Mouse (Mus musculus) CH12.LX (cell line): ENCODE measurements around the gene Dhx40. TPM values are rescaled to one million over a fixed set of nuclear protein-coding genes. Genes with fewer than 3 reads are reported as not detected.

ENCODE experiments used
- DNase-seq: peaks from one replicate; pipeline ENCODE4 v3.0.0-alpha.2; 2013; ENCODE audit errors: extremely low read depth
- H3K27ac ChIP-seq: 2 replicates; pipeline ENCODE4 v1.5.1; 2012; ENCODE audit warnings: low read depth, mild to moderate bottlenecking, control low read depth, moderate library complexity; ENCODE audit not compliant: insufficient read depth
- H3K27me3 ChIP-seq: replicated peaks from 2 replicates; pipeline ENCODE3; 2012; ENCODE audit warnings: inconsistent platforms
- H3K36me3 ChIP-seq, 2 experiments: replicated peaks in 1 of 2; 2 replicates each; pipeline versions ENCODE3 to v1.6.1; 2012; ENCODE audit warnings: inconsistent platforms in 1 of 2, low read length in 1 of 2, mild to moderate bottlenecking in 1 of 2, mixed read lengths in 1 of 2, moderate library complexity in 1 of 2; ENCODE audit not compliant: control insufficient read depth in 1 of 2, insufficient read depth in 1 of 2
- H3K4me1 ChIP-seq, 2 experiments: 2 replicates each; pipeline ENCODE4 v1.6.1; 2012; ENCODE audit warnings: inconsistent platforms in 1 of 2, moderate library complexity in 1 of 2; ENCODE audit not compliant: insufficient read depth in 2 of 2, control insufficient read depth in 1 of 2
- H3K4me2 ChIP-seq: 2 replicates; pipeline ENCODE4 v1.6.1; 2012; ENCODE audit warnings: low read depth, mild to moderate bottlenecking, control low read depth; ENCODE audit not compliant: poor library complexity, insufficient read depth, severe bottlenecking
- H3K4me3 ChIP-seq, 3 experiments: fragments of 150-350 bp in 1 of 3; sonication (generic) in 1 of 3; replicated peaks in 1 of 3; 2 replicates each; pipeline versions ENCODE3 to v1.5.1; 2011 to 2012; ENCODE audit warnings: low read depth in 2 of 3, low read length in 2 of 3, mild to moderate bottlenecking in 2 of 3, moderate library complexity in 2 of 3, control low read depth in 1 of 3, improper control_type of control experiment in 1 of 3, inconsistent platforms in 1 of 3, mixed read lengths in 1 of 3; ENCODE audit not compliant: poor library complexity in 1 of 3
- H3K79me2 ChIP-seq: replicated peaks from 2 replicates; pipeline ENCODE4 v1.6.1; 2012; ENCODE audit warnings: mild to moderate bottlenecking, moderate library complexity; ENCODE audit not compliant: control insufficient read depth, poor library complexity, insufficient read depth, severe bottlenecking; ENCODE audit errors: extremely low read depth
- H3K9ac ChIP-seq: 2 replicates; pipeline ENCODE4 v1.6.1; 2012; ENCODE audit warnings: low read depth, mild to moderate bottlenecking, control low read depth, moderate library complexity; ENCODE audit not compliant: insufficient read depth
- H3K9me3 ChIP-seq: replicated peaks from 2 replicates; pipeline ENCODE3; 2012; ENCODE audit warnings: low read length, inconsistent platforms, mixed read lengths
- BHLHE40 ChIP-seq: IDR thresholded peaks from 2 replicates; pipeline ENCODE4 v1.6.1; 2011; ENCODE audit warnings: mild to moderate bottlenecking, low read depth, low read length, improper control_type of control experiment
- CHD1 ChIP-seq: IDR thresholded peaks from 2 replicates; pipeline ENCODE4 v1.6.1; 2012; ENCODE audit warnings: low read depth, low read length, improper control_type of control experiment, inconsistent platforms
- CHD2 ChIP-seq: IDR thresholded peaks from 2 replicates; pipeline ENCODE4 v1.6.1; 2011; ENCODE audit warnings: low read length, improper control_type of control experiment
- CTCF ChIP-seq, 2 experiments: IDR thresholded peaks in 1 of 2; conservative IDR thresholded peaks in 1 of 2; 2 replicates each; pipeline ENCODE4 v1.5.1; 2011 to 2012; ENCODE audit warnings: low read depth in 2 of 2, low read length in 2 of 2, improper control_type of control experiment in 1 of 2, inconsistent platforms in 1 of 2, mild to moderate bottlenecking in 1 of 2, moderate library complexity in 1 of 2
- E2F4 ChIP-seq: IDR thresholded peaks from 2 replicates; pipeline ENCODE4 v1.6.1; 2011; ENCODE audit warnings: low read depth, low read length, improper control_type of control experiment; ENCODE audit not compliant: insufficient replicate concordance
- EP300 ChIP-seq: IDR thresholded peaks from 2 replicates; pipeline ENCODE4 v1.6.1; 2011; ENCODE audit warnings: low read length, improper control_type of control experiment
- JUN ChIP-seq: IDR thresholded peaks from 2 replicates; pipeline ENCODE4 v1.6.1; 2011; ENCODE audit warnings: low read depth, mild to moderate bottlenecking, low read length, improper control_type of control experiment, moderate library complexity; ENCODE audit not compliant: insufficient read depth
- KAT2A ChIP-seq: IDR thresholded peaks from 2 replicates; pipeline ENCODE4 v1.6.1; 2012; ENCODE audit warnings: low read length, improper control_type of control experiment, inconsistent platforms; ENCODE audit not compliant: insufficient replicate concordance
- MEF2A ChIP-seq: IDR thresholded peaks from 2 replicates; pipeline ENCODE4 v1.6.1; 2014; ENCODE audit warnings: low read depth, mild to moderate bottlenecking, inconsistent platforms, low read length, improper control_type of control experiment, borderline replicate concordance
- MXI1 ChIP-seq: IDR thresholded peaks from 2 replicates; pipeline ENCODE4 v1.6.1; 2011; ENCODE audit warnings: mild to moderate bottlenecking, low read depth, low read length, improper control_type of control experiment
- MYC ChIP-seq: IDR thresholded peaks from 2 replicates; pipeline ENCODE4 v1.6.1; 2011; ENCODE audit warnings: low read depth, mild to moderate bottlenecking, improper control_type of control experiment, low read length
- POLR2A ChIP-seq: IDR thresholded peaks from 2 replicates; pipeline ENCODE4 v1.6.1; 2011; ENCODE audit warnings: low read depth, mild to moderate bottlenecking, improper control_type of control experiment, low read length
- POLR2AphosphoS2 ChIP-seq: IDR thresholded peaks from 2 replicates; pipeline ENCODE4 v1.6.1; 2011; ENCODE audit warnings: low read depth, low read length, improper control_type of control experiment
- RAD21 ChIP-seq: IDR thresholded peaks from 2 replicates; pipeline ENCODE4 v1.6.1; 2011; ENCODE audit warnings: low read depth, mild to moderate bottlenecking, low read length, improper control_type of control experiment, moderate library complexity
- TBP ChIP-seq: conservative IDR thresholded peaks from 2 replicates; pipeline ENCODE4 v1.6.1; 2011; ENCODE audit warnings: low read depth, low read length, improper control_type of control experiment
- TCF12 ChIP-seq: IDR thresholded peaks from 2 replicates; pipeline ENCODE4 v1.6.1; 2014; ENCODE audit warnings: low read depth, mild to moderate bottlenecking, inconsistent platforms, low read length, improper control_type of control experiment
- USF2 ChIP-seq: conservative IDR thresholded peaks from 2 replicates; pipeline ENCODE4 v1.6.1; 2011; ENCODE audit warnings: low read depth, low read length, improper control_type of control experiment
- ZC3H11A ChIP-seq: IDR thresholded peaks from 2 replicates; pipeline ENCODE4 v1.6.1; 2012; ENCODE audit warnings: low read depth, mild to moderate bottlenecking, inconsistent platforms, low read length, improper control_type of control experiment
- ZMIZ1 ChIP-seq: IDR thresholded peaks from 2 replicates; pipeline ENCODE4 v1.6.1; 2012; ENCODE audit warnings: low read depth, mild to moderate bottlenecking, inconsistent platforms, low read length, improper control_type of control experiment
- ZNF384 ChIP-seq: IDR thresholded peaks from 2 replicates; pipeline ENCODE4 v1.6.1; 2012; ENCODE audit warnings: low read depth, low read length, improper control_type of control experiment, inconsistent platforms
- dilution Hi-C: fragments of 300-500 bp; cut with MboI; formaldehyde crosslinking; loops from 2 replicates; pipeline ENCODE4 v1.14.3; 2020; ENCODE audit warnings: low sequenced_read_pairs; ENCODE audit not compliant: extremely low pct_unique_long_range_greater_than_20kb, extremely low pct_ligation_motif_present
- in situ Hi-C: fragments of 300-500 bp; cut with MboI; formaldehyde crosslinking; loops from 3 replicates; pipeline ENCODE4 v1.14.3; 2019; ENCODE audit warnings: low sequenced_read_pairs, low pct_ligation_motif_present, low pct_unique_long_range_greater_than_20kb, mixed read lengths
- polyA plus RNA-seq: library from polyadenylated mRNA; unstranded; fragments of >175 nt; gene quantifications from 2 replicates; pipeline ENCODE4 v1.2.1, GENCODE M21; 2012; ENCODE audit warnings: low read depth; ENCODE audit not compliant: insufficient read length
- total RNA-seq, 2 experiments: library from RNA; depleted of rRNA; stranded (reverse); fragments of 300-350 nt in 1 of 2; fragments of >200 nt in 1 of 2; gene quantifications; 2 replicates each; pipeline ENCODE4 v1.2.3; 2012 to 2014

The Dhx40 gene
- total and polyA plus RNA-seq, 3 experiments, result 12.6 to 20.3 (median 15.5) TPM

- peaks cover 0 to 4% of the 10 kb centered on the region in 2 experiments; a peak in 1 of 4 replicates for H3K4me1 ChIP-seq
- no peak overlapping the region for H3K27ac ChIP-seq
- H3K9ac ChIP-seq, result no peak overlapping the region
- peaks cover 6% of the 10 kb centered on the region for H3K27me3 ChIP-seq
- H3K9me3 ChIP-seq, result no peaks in the 10 kb centered on the region
- no peak for TF ChIP-seq EP300
- no peak for TF ChIP-seq USF2
- no peak for TF ChIP-seq ZNF384
- TF ChIP-seq E2F4, result no peak
- no peak for TF ChIP-seq ZMIZ1
- TF ChIP-seq TBP, result no peak
- TF ChIP-seq BHLHE40, result no peak
- no peak for TF ChIP-seq CHD1
- no peak for TF ChIP-seq POLR2A
- in situ Hi-C loops, result loop anchor here (25.0 kb wide), 1 partner anchor 265 kb away; no protein-coding TSS in a partner anchor
- no peak overlapping the region for H3K4me3 ChIP-seq
- dilution Hi-C loops, result no loop called here
- no peaks in the 10 kb centered on the region for H3K79me2 ChIP-seq
- DNase-seq, result no peak
- H3K4me2 ChIP-seq, result no peak overlapping the region
- no peaks in the 10 kb centered on the region for H3K36me3 ChIP-seq
These were observed 20.1 kb upstream of the Dhx40 start for GRCm38 (mm10) chr11:86827476-86828245.

- no peak overlapping the region for H3K4me3 ChIP-seq
- in situ Hi-C loops, result no loop called here
- H3K9me3 ChIP-seq, result no peaks in the 10 kb centered on the region
- no peaks in the 10 kb centered on the region for H3K36me3 ChIP-seq
- no peak overlapping the region for H3K9ac ChIP-seq
- TF ChIP-seq MYC (no peak), KAT2A (no peak), MEF2A (no peak), JUN (no peak), CHD1 (no peak), RAD21 (no peak), E2F4 (no peak), ZMIZ1 (no peak), CTCF (conservative IDR thresholded peaks at IDR 0.05 in 1 of 2, IDR thresholded peaks at IDR 0.05 in 1 of 2; ENCODE audit: low read depth in 2 of 2, low read length in 2 of 2) (no peak), POLR2AphosphoS2 (no peak), MXI1 (no peak), USF2 (no peak), TBP (no peak), TCF12 (no peak), CHD2 (no peak), ZC3H11A (no peak)
- no peak overlapping the region for H3K4me2 ChIP-seq
- H3K79me2 ChIP-seq, result no peaks in the 10 kb centered on the region
- peaks cover 0 to 7% of the 10 kb centered on the region in 2 experiments; a peak in 1 of 4 replicates for H3K4me1 ChIP-seq
- peaks cover 11% of the 10 kb centered on the region for H3K27me3 ChIP-seq
- dilution Hi-C loops, result no loop called here
- H3K27ac ChIP-seq, result no peak overlapping the region
- DNase-seq, result no peak
These were observed 16.9 kb upstream of the Dhx40 start for GRCm38 (mm10) chr11:86824433-86824832.
